Mouse (Mus musculus): Measurements from ENCODE around the gene Nemf.

Nemf gene

DNA sequence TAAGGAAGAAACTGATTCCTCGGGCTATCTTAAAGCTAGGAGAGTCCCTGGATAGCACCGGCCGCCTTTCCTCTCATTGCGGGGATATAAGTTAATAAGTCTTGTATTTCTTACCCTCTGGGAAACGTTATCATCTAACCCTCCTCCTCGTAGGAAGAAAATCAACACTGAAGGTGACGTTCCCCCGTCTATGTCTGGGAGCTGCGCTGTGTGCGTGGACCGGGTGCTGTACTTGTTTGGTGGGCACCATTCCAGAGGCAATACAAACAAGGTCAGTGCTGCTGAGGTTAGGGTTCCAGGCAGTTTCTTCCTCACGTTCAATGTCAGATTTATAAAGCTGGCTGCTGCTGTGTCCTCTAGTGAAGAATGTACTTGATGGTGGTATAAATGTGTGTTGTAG, 54.8 kb downstream of the Nemf start:
- no peak for DNase-seq

DNA sequence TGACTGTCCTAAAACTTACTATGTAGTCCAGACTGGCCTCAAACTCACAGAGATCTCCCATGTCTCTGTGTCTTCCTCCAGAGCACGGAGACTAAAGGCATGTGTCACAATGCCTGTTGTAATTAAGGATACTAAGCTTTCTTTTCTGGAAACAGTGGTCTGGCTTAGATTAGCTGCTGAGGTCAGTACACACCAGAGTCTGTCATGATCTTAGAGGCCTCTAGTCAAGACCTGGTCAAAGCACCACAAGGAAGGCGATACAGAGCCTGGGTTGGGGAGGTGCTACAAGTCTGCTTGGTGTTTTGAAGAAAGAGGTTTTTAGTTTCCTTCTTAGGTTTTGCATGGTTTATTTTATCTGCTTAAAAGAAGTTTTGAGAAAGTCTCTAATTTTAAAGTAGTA, 56.6 kb downstream of the Nemf start:
- DNase-seq = no peak

DNA sequence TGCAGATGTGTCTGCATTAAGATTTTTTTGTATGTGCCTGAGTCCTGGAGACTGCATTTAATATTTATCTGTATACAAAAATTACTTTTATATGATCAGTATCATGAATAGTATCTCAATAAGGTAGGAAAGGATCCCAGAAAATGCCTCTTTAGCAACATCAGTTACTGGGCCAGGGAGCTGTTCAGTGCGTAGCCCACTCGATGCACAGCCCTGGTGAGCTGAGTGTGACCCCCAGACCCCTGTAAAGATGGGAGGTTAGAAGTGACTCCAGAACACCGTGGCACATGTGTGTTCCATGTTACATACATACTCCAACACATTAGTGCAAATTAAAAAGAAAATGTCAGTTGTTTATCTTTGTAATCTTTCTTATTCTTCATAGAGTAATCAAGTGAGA, 57.1 kb downstream of the Nemf start:
- no peak for DNase-seq

- no peak for DNase-seq
These were observed 57.7 kb downstream of the Nemf start for GRCm38 (mm10) chr12:69299231-69299630.

- DNase-seq = no peak
These were observed 58.7 kb downstream of the Nemf start for GRCm38 (mm10) chr12:69298281-69298680.

- DNase-seq = no peak
These were observed 59.4 kb downstream of the Nemf start for GRCm38 (mm10) chr12:69297411-69298150.

DNA sequence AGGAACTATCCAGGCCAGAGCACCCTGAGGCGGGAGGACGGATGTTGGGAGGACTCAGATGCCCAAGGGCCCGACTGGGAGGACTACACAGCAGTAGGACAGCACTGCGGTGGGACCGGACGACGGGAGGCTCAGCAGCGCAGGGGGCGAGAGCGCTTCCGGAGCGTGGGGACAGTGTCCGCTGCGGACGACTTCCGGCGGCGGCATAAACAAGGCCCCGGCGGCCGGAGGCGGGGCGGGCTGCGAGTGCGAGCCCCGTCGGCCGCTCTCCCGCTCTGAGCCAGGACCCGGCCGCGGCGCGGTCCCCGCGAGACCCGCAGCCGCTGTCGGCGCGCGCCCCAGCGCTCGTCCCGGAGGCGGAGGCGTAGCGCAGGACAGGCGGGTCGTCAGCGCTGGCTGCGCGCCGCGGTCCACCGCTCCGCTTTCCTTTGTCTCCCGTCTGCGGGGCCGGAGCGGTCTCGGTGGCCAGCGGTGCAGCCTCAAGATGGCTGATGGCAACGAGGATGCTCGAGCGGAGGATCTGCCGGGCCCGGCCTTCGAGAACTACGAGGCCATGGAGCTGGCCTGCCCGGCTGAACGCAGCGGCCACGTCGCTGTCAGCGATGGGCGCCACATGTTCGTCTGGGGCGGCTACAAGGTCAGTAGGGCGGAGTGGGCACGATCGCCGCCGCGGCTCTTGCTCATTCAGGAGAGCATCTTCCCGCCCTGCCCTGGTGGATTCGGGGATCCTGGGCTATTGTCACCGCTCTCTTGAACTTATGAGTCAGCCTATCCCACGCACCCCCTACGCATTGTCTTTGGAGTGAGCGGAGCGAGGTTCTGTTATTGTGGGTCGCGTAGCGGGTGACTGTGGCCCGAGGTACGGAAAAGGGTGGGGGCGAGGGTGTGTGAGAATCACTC, 60.2 kb downstream of the Nemf start, which contains the start of gene Klhdc2:
TSS of gene Klhdc2 (plus strand) at position 171 of the 900 bp plus-strand sequence.
- peak; percentile 85 for DNase-seq

GRCm38 (mm10) chr12:69295651-69296050, 61.3 kb downstream of the Nemf start:
- peak; percentile 14 for DNase-seq

- no peak for DNase-seq
These were observed 62.0 kb downstream of the Nemf start for GRCm38 (mm10) chr12:69294936-69295335.

GRCm38 (mm10) chr12:69293815-69294214, 63.1 kb downstream of the Nemf start:
- DNase-seq = no peak

DNA sequence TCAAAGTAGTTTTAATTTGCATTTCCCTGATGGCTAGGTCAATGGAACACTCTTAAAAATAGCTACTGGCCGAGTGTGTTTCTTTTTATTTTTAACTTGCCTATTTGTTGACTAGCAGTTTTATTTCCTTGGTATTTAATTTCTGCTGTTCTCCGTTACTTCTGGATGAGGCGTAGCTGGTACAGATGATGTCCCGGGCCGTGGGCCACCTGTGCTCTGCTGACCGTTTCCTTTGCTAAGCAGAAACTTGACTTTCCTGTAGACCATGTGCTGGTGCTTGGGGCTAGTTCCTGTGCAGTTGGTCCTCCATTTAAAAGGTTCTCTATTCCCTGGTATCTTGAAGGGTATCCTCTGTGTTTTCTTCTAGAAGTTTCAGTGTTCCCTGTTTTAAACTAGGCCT, 64.6 kb downstream of the Nemf start:
- DNase-seq = no peak

GRCm38 (mm10) chr12:69288699-69289098, 68.3 kb downstream of the Nemf start:
- no peak for DNase-seq

DNA sequence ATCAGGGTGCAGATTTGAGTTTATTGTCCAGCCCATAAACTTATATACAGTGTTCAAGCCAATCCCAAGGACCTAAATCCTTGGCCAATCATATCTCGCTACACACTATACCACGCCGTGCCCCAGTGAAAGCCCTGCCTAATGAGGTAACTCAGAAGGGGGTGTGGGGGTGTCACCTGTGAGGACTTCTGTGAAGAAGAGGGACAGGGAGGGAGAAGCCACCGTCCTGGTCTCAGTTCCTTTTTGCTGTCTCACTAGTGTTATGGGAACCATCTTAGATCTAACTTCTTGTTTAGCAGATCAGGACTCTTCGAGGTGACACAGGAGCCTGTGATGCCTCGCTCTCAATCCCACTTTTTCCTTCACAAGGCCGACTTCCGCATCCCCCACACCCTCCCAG, 69.4 kb downstream of the Nemf start:
- DNase-seq = no peak

GRCm38 (mm10) chr12:69283146-69283545, 73.8 kb downstream of the Nemf start:
- DNase-seq = no peak

DNA sequence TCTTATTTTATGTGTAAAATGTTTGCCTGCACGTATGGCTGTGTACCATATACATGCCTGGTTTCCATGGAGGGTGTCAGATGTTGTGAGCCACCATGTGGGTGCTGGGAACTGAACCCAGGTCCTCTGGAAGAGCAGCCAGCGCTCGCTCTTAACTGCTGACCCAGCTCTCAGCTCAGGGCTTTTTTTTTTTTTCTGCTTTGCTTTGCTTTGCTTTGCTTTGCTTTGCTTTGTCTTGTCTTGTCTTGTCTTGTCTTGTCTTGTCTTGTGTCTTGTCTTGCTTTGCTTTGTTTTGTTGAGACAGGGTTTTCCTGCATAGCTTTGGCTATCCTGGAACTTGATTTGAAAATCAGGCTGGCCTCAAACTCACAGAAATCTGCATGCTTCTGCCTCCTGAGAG, 76.0 kb downstream of the Nemf start:
- DNase-seq = no peak

- DNase-seq = no peak
These were observed 77.0 kb downstream of the Nemf start for GRCm38 (mm10) chr12:69279931-69280469.

GRCm38 (mm10) chr12:69268956-69269355, 88.0 kb downstream of the Nemf start:
- DNase-seq = no peak

DNA sequence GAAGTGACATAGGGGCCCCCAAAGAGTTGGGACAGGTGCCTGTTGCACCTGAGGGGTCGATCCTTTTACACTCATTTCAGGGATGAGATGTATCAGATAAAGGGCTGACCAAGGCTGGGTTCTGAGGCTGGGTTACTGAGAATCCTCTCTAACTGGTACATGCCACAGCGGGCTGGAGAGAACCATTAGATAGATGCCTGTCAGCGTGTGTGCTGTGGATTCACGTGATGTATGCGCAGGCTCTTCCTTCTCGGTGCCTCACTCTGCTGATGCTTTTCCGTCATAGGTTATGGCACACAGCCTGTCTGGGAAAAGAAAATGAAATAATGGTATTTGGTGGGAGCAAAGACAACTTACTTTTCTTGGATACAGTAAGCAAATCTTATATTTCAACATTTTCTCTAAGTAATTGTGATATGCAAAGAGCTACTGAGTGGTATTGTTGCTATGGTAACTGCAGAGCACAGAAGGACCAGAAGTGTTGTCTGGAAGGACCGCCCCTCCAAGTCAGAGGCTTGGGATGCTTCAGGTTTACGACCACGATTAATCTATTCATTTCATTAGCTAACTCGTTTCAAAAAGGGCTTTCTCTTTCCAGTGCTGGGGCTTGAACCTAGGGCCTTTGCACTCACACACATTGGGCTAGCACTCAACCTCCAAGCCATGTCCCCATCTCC, 88.9 kb downstream of the Nemf start:
- DNase-seq = peak; percentile 8

DNA sequence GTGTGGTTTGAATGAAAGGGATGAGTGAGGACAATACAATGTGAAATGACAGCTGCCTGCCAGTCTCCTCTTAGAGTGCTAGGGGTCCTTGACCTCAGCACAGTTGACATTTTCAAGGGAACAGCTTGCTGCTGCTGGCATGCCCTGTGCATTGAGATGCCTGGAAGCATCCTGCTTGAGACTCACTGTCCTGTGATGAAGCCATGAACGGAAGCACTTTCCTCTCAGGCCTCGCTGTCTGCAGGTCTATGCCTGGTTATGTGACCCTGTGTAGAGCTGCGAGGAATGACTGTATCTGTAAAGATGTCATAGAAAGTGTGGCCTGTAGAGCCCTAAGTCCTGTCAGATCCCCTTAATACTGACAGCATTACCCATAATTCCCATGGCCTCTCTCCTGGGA, 91.9 kb downstream of the Nemf start:
- DNase-seq = no peak

GRCm38 (mm10) chr12:69262251-69262650, 94.7 kb downstream of the Nemf start:
- no peak for DNase-seq
